Mouse (Mus musculus) MEL (cell line): ENCODE results near the gene Tmbim4. TPM values are rescaled to one million over a fixed set of nuclear protein-coding genes. Genes with fewer than 3 reads are reported as not detected.

Source experiments
- DNase-seq: peaks from one replicate; pipeline ENCODE4 v3.0.0; 2011; ENCODE audit warnings: low read depth, low spot score
- H3K27ac ChIP-seq: 2 replicates; pipeline ENCODE4 v1.5.1; 2012; ENCODE audit warnings: low read depth, mild to moderate bottlenecking, control low read depth, low read length, moderate library complexity; ENCODE audit not compliant: control insufficient read depth
- H3K27me3 ChIP-seq, 2 experiments: fragments of 150-350 bp in 1 of 2; sonication (generic) in 1 of 2; 2 replicates each; pipeline ENCODE4 v1.6.1; 2012; ENCODE audit warnings: low read length in 2 of 2, mild to moderate bottlenecking in 2 of 2, improper control_type of control experiment in 1 of 2, moderate library complexity in 1 of 2; ENCODE audit not compliant: insufficient read depth in 2 of 2, control insufficient read depth in 1 of 2
- H3K36me3 ChIP-seq, 2 experiments: 2 replicates each; pipeline ENCODE4 v1.6.1; 2012 to 2014; ENCODE audit warnings: low read length in 2 of 2, improper control_type of control experiment in 1 of 2, inconsistent platforms in 1 of 2, mild to moderate bottlenecking in 1 of 2; ENCODE audit not compliant: insufficient read depth in 2 of 2, control insufficient read depth in 1 of 2
- H3K4me1 ChIP-seq, 2 experiments: fragments of 150-350 bp in 1 of 2; sonication (generic) in 1 of 2; 2 replicates each; pipeline ENCODE4 v1.6.1; 2012; ENCODE audit warnings: low read length in 2 of 2, improper control_type of control experiment in 1 of 2, mild to moderate bottlenecking in 1 of 2; ENCODE audit not compliant: insufficient read depth in 2 of 2, control insufficient read depth in 1 of 2
- H3K4me3 ChIP-seq, 2 experiments: fragments of 150-350 bp in 1 of 2; sonication (generic) in 1 of 2; 2 replicates each; pipeline ENCODE4 v1.5.1; 2012; ENCODE audit warnings: low read depth in 2 of 2, low read length in 2 of 2, mild to moderate bottlenecking in 2 of 2, moderate library complexity in 2 of 2, control low read depth in 1 of 2, improper control_type of control experiment in 1 of 2; ENCODE audit not compliant: control insufficient read depth in 1 of 2, insufficient read depth in 1 of 2
- H3K79me2 ChIP-seq: 2 replicates; pipeline ENCODE4 v1.6.1; 2012; ENCODE audit warnings: mild to moderate bottlenecking, low read length, moderate library complexity; ENCODE audit not compliant: control insufficient read depth, poor library complexity, insufficient read depth
- H3K9ac ChIP-seq: 2 replicates; pipeline ENCODE4 v1.6.1; 2012; ENCODE audit warnings: low read depth, mild to moderate bottlenecking, control low read depth, low read length, moderate library complexity; ENCODE audit not compliant: control insufficient read depth, poor library complexity, severe bottlenecking
- H3K9me3 ChIP-seq: fragments of 150-350 bp; sonication (generic); replicated peaks from 2 replicates; pipeline ENCODE4 v1.6.1; 2012; ENCODE audit warnings: mild to moderate bottlenecking, low read length, improper control_type of control experiment, moderate library complexity; ENCODE audit not compliant: insufficient read depth
- BHLHE40 ChIP-seq: IDR thresholded peaks from 2 replicates; pipeline ENCODE4 v1.6.1; 2012; ENCODE audit warnings: low read depth, mild to moderate bottlenecking, inconsistent platforms, low read length, improper control_type of control experiment, borderline replicate concordance
- CHD2 ChIP-seq: IDR thresholded peaks from 2 replicates; pipeline ENCODE4 v1.6.1; 2011; ENCODE audit warnings: low read length, improper control_type of control experiment
- E2F4 ChIP-seq: IDR thresholded peaks from 2 replicates; pipeline ENCODE4 v1.6.1; 2011; ENCODE audit warnings: low read depth, low read length, improper control_type of control experiment, borderline replicate concordance
- ELF1 ChIP-seq: IDR thresholded peaks from 2 replicates; pipeline ENCODE4 v1.6.1; 2014; ENCODE audit warnings: low read depth, mild to moderate bottlenecking, inconsistent platforms, low read length, improper control_type of control experiment, moderate library complexity
- EP300 ChIP-seq, 2 experiments: IDR thresholded peaks; 2 replicates each; pipeline ENCODE4 v1.6.1; 2011; ENCODE audit warnings: improper control_type of control experiment in 2 of 2, low read length in 2 of 2, low read depth in 1 of 2, mild to moderate bottlenecking in 1 of 2
- ETS1 ChIP-seq: IDR thresholded peaks from 2 replicates; pipeline ENCODE4 v1.6.1; 2012; ENCODE audit warnings: low read depth, mild to moderate bottlenecking, inconsistent platforms, low read length, improper control_type of control experiment, moderate library complexity
- GABPA ChIP-seq: IDR thresholded peaks from 2 replicates; pipeline ENCODE4 v1.6.1; 2012; ENCODE audit warnings: low read depth, mild to moderate bottlenecking, inconsistent platforms, low read length, improper control_type of control experiment, moderate library complexity
- GATA1 ChIP-seq: IDR thresholded peaks from 2 replicates; pipeline ENCODE4 v1.6.1; 2011; ENCODE audit warnings: low read depth, low read length, improper control_type of control experiment
- HCFC1 ChIP-seq: IDR thresholded peaks from 2 replicates; pipeline ENCODE4 v1.6.1; 2012; ENCODE audit warnings: low read depth, mild to moderate bottlenecking, inconsistent platforms, low read length, improper control_type of control experiment, moderate library complexity
- MAFK ChIP-seq: IDR thresholded peaks from 2 replicates; pipeline ENCODE4 v1.6.1; 2011; ENCODE audit warnings: low read depth, mild to moderate bottlenecking, low read length, improper control_type of control experiment, borderline replicate concordance
- MAX ChIP-seq: IDR thresholded peaks from 2 replicates; pipeline ENCODE4 v1.6.1; 2011; ENCODE audit warnings: low read length, improper control_type of control experiment
- MAZ ChIP-seq: IDR thresholded peaks from 2 replicates; pipeline ENCODE4 v1.6.1; 2012; ENCODE audit warnings: low read depth, mild to moderate bottlenecking, inconsistent platforms, low read length, improper control_type of control experiment
- MEF2A ChIP-seq: IDR thresholded peaks from 2 replicates; pipeline ENCODE4 v1.6.1; 2014; ENCODE audit warnings: low read depth, mild to moderate bottlenecking, inconsistent platforms, low read length, improper control_type of control experiment; ENCODE audit not compliant: poor library complexity, insufficient replicate concordance, severe bottlenecking; ENCODE audit errors: extremely low read depth
- MXI1 ChIP-seq: IDR thresholded peaks from 2 replicates; pipeline ENCODE4 v1.6.1; 2011; ENCODE audit warnings: mild to moderate bottlenecking, low read depth, low read length, improper control_type of control experiment
- MYB ChIP-seq: IDR thresholded peaks from 2 replicates; pipeline ENCODE4 v1.6.1; 2011; ENCODE audit warnings: mild to moderate bottlenecking, low read depth, low read length, improper control_type of control experiment
- NELFE ChIP-seq: IDR thresholded peaks from 2 replicates; pipeline ENCODE4 v1.6.1; 2011; ENCODE audit warnings: low read depth, low read length, improper control_type of control experiment
- NRF1 ChIP-seq: IDR thresholded peaks from 2 replicates; pipeline ENCODE4 v1.6.1; 2014; ENCODE audit warnings: low read depth, mild to moderate bottlenecking, inconsistent platforms, low read length, improper control_type of control experiment, moderate library complexity; ENCODE audit not compliant: poor library complexity, insufficient read depth, severe bottlenecking
- POLR2A ChIP-seq, 2 experiments: IDR thresholded peaks; 2 replicates each; pipeline ENCODE4 v1.6.1; 2011 to 2012; ENCODE audit warnings: low read length in 2 of 2, mild to moderate bottlenecking in 2 of 2, control low read depth in 1 of 2, improper control_type of control experiment in 1 of 2, low read depth in 1 of 2, moderate library complexity in 1 of 2; ENCODE audit not compliant: control insufficient read depth in 1 of 2, insufficient read depth in 1 of 2, poor library complexity in 1 of 2
- RAD21 ChIP-seq: IDR thresholded peaks from 2 replicates; pipeline ENCODE4 v1.6.1; 2011; ENCODE audit warnings: mild to moderate bottlenecking, low read depth, low read length, improper control_type of control experiment
- SIN3A ChIP-seq: IDR thresholded peaks from 2 replicates; pipeline ENCODE4 v1.6.1; 2012; ENCODE audit warnings: low read length, improper control_type of control experiment, inconsistent platforms
- SMC3 ChIP-seq: IDR thresholded peaks from 2 replicates; pipeline ENCODE4 v1.6.1; 2011; ENCODE audit warnings: low read depth, low read length, improper control_type of control experiment
- TCF12 ChIP-seq: IDR thresholded peaks from 2 replicates; pipeline ENCODE4 v1.6.1; 2014; ENCODE audit warnings: low read depth, mild to moderate bottlenecking, inconsistent platforms, low read length, improper control_type of control experiment, moderate library complexity
- USF1 ChIP-seq: IDR thresholded peaks from 2 replicates; pipeline ENCODE4 v1.6.1; 2014; ENCODE audit warnings: low read depth, mild to moderate bottlenecking, inconsistent platforms, low read length, improper control_type of control experiment, moderate library complexity
- ZC3H11A ChIP-seq: IDR thresholded peaks from 2 replicates; pipeline ENCODE4 v1.6.1; 2012; ENCODE audit warnings: low read depth, mild to moderate bottlenecking, inconsistent platforms, low read length, improper control_type of control experiment
- ZNF384 ChIP-seq: IDR thresholded peaks from 2 replicates; pipeline ENCODE4 v1.6.1; 2012; ENCODE audit warnings: low read depth, mild to moderate bottlenecking, inconsistent platforms, low read length, improper control_type of control experiment
- polyA plus RNA-seq, 2 experiments: library from polyadenylated mRNA; stranded (reverse) in 1 of 2; unstranded in 1 of 2; fragments of >175 nt in 1 of 2; fragments of >200 nt in 1 of 2; gene quantifications; 2 replicates each; pipeline versions ENCODE4 v1.2.1 to v1.2.4; 2012; ENCODE audit warnings: low replicate concordance in 2 of 2, low read depth in 1 of 2; ENCODE audit not compliant: insufficient read length in 2 of 2, insufficient read depth in 1 of 2, missing spikeins in 1 of 2
- total RNA-seq: library from RNA; depleted of rRNA; stranded (reverse); fragments of 300-350 nt; gene quantifications from 2 replicates; pipeline ENCODE4 v1.2.3, GENCODE M21; 2012

Gene Tmbim4
- total and polyA plus RNA-seq, 3 experiments: 52.5 to 80.3 TPM; not detected in 1

GRCm38 (mm10) chr10:120208015-120208414 lies 6.6 kb downstream of the Tmbim4 start:
- Histone ChIP-seq H3K27ac (no peak overlapping the region), H3K79me2 (peaks cover 9% of the 10 kb centered on the region), H3K4me3 (no peak overlapping the region), H3K4me1 (peaks cover 2 to 3% of the 10 kb centered on the region in 2 experiments; a peak in 1 of 4 replicates), H3K9me3 (no peaks in the 10 kb centered on the region), H3K36me3 (peaks cover 0 to 5% of the 10 kb centered on the region in 2 experiments; a peak in 2 of 4 replicates), H3K9ac (no peak overlapping the region), H3K27me3 (peaks cover 0 to 2% of the 10 kb centered on the region in 2 experiments; a peak in 2 of 4 replicates)
- no peak for TF ChIP-seq RAD21
- DNase-seq: no peak

DNA sequence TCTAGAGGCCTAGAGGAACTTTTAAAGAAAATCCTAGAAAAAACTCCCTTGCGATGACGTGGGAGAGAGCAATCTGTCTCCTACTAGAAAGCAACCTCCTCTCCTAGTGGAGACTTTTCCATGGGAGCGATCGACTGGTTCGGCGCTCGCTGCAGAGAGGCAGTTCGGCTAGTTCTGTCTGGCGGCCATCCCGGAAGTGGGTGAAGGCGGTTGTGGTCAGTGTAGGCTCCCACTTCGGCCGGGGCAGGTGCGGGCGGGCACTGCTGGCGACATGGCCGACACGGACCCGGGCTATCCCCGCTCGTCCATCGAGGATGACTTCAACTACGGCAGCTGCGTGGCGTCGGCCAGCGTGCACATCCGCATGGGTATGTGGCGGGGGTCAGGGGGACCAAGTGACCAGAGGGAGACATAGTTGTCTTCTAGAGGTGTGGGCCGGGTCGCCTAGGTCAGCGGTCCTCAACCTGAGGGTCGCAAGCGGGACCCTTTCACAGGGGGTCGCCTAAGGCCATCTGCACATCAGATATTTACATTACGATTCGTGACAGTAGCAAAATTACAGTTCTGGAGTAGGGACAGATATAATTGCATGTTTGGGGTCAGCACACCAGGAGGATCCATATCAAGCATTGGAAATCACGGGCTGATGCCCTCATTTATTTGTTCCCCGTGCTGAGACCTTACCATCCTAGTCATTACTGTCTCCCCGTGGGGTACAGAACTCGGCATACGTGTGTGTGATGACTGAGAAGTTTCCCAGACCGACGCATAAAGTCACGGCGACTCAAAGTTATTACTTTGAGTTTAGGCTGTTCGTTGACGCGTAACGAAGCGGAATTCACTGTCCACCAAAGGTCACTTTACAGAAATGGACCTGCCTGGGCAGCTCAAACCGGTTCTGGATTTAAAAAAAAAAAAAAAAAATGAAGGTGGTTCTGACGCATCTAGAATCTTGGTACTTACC lies 7.5 kb downstream of the Tmbim4 start:
- Histone ChIP-seq H3K9me3 (no peaks in the 10 kb centered on the region), H3K4me1 (peaks cover 2 to 3% of the 10 kb centered on the region in 2 experiments; a peak in 1 of 4 replicates), H3K27me3 (peaks cover 0 to 2% of the 10 kb centered on the region in 2 experiments; a peak in 2 of 4 replicates), H3K27ac (no peak overlapping the region), H3K36me3 (peaks cover 0 to 5% of the 10 kb centered on the region in 2 experiments; a peak in 2 of 4 replicates), H3K4me3 (peak overlapping the region; percentile 89 to 98), H3K79me2 (peaks cover 9% of the 10 kb centered on the region), H3K9ac (peak overlapping the region; percentile 71)
- DNase-seq: peak; percentile 78
- no peak for TF ChIP-seq MEF2A
- 0 out of 4 replicates have a peak, but pooled peaks of 1 of the 2 experiments have one; percentile 30 for TF ChIP-seq EP300 (IDR thresholded peaks at IDR 0.05; ENCODE audit: low read depth in 1 of 2, low read length in 2 of 2)
- TF ChIP-seq ZC3H11A: no peak
- TF ChIP-seq E2F4: peak; percentile 39; the same call in 1 of the 2 replicates
- no peak for TF ChIP-seq SMC3
- TF ChIP-seq TCF12: peak; percentile 56
- peak; percentile 35; the same call in 1 of the 2 replicates for TF ChIP-seq MYB
- peak; percentile 32; the same call in 1 of the 2 replicates for TF ChIP-seq NELFE
- TF ChIP-seq NRF1: no peak
- TF ChIP-seq CHD2: no peak
- no peak for TF ChIP-seq GABPA
- TF ChIP-seq SIN3A: peak; percentile 94
- 0 out of 2 replicates have a peak, but pooled peaks have one; percentile 53 for TF ChIP-seq MAX
- peak; percentile 99 for TF ChIP-seq ELF1
- TF ChIP-seq BHLHE40: peak; percentile 8; the same call in 1 of the 2 replicates
- no peak for TF ChIP-seq MAFK
- TF ChIP-seq POLR2A (IDR thresholded peaks at IDR 0.05; ENCODE audit: control insufficient read depth in 1 of 2, insufficient read depth in 1 of 2, low read depth in 1 of 2, low read length in 2 of 2, poor library complexity in 1 of 2): peak in 1 of 2 experiments; percentile 47; a peak in 2 of 4 replicates
- TF ChIP-seq MAZ: peak; percentile 63; the same call in 1 of the 2 replicates
- 0 out of 2 replicates have a peak, but pooled peaks have one; percentile 28 for TF ChIP-seq ETS1
- TF ChIP-seq ZNF384: peak; percentile 34; the same call in 1 of the 2 replicates
- TF ChIP-seq USF1: 0 out of 2 replicates have a peak, but pooled peaks have one; percentile 6
- peak; percentile 72 for TF ChIP-seq MXI1
- TF ChIP-seq HCFC1: peak; percentile 91
- no peak for TF ChIP-seq GATA1
- TF ChIP-seq, all 39 proteins: peak for 16
